Mouse (Mus musculus): ENCODE results near the gene Zfp334.
A peak's percentile ranks its signal among the peaks of the same experiment; 100 is the strongest.

Gene Zfp334

GRCm38 (mm10) chr2:165387844-165388495 is at the start of gene Zfp334:
Gene Zfp334, minus strand, starts transcription at chr2:165388259.
- DNase-seq (ENCODE audit: low spot score), result peak; percentile 99

GRCm38 (mm10) chr2:165428694-165429093 is 40.6 kb upstream of the Zfp334 start:
- peak; percentile 39 for DNase-seq (ENCODE audit: low spot score)

- no peak for DNase-seq (ENCODE audit: low spot score)
Observed at GRCm38 (mm10) chr2:165420195-165420594, 32.1 kb upstream of the Zfp334 start.

GRCm38 (mm10) chr2:165419670-165420111 is 31.6 kb upstream of the Zfp334 start:
- DNase-seq (ENCODE audit: low spot score), result no peak

GRCm38 (mm10) chr2:165418577-165418976 is 30.5 kb upstream of the Zfp334 start:
- DNase-seq (ENCODE audit: low spot score), result no peak

GRCm38 (mm10) chr2:165417291-165417690 is 29.2 kb upstream of the Zfp334 start:
- DNase-seq (ENCODE audit: low spot score), result no peak

- peak; percentile 62 for DNase-seq (ENCODE audit: low spot score)
Observed at GRCm38 (mm10) chr2:165415795-165416194, 27.7 kb upstream of the Zfp334 start.

- no peak for DNase-seq (ENCODE audit: low spot score)
Observed at GRCm38 (mm10) chr2:165415141-165415721, 27.2 kb upstream of the Zfp334 start.

- no peak for DNase-seq (ENCODE audit: low spot score)
Observed at GRCm38 (mm10) chr2:165414321-165414720, 26.3 kb upstream of the Zfp334 start.

- no peak for DNase-seq (ENCODE audit: low spot score)
Observed at GRCm38 (mm10) chr2:165413884-165414283, 25.8 kb upstream of the Zfp334 start.

GRCm38 (mm10) chr2:165407700-165408301 is 19.7 kb upstream of the Zfp334 start:
- peak; percentile 65 for DNase-seq (ENCODE audit: low spot score)

- DNase-seq (ENCODE audit: low spot score), result no peak
Observed at GRCm38 (mm10) chr2:165405351-165405750, 17.3 kb upstream of the Zfp334 start.

GRCm38 (mm10) chr2:165404951-165405350 is 16.9 kb upstream of the Zfp334 start:
- no peak for DNase-seq (ENCODE audit: low spot score)

GRCm38 (mm10) chr2:165398164-165398785 is 10.2 kb upstream of the Zfp334 start:
- DNase-seq (ENCODE audit: low spot score), result no peak

- no peak for DNase-seq (ENCODE audit: low spot score)
Observed at GRCm38 (mm10) chr2:165397502-165398163, 9.6 kb upstream of the Zfp334 start.

- DNase-seq (ENCODE audit: low spot score), result peak; percentile 38
Observed at GRCm38 (mm10) chr2:165396831-165397501, 8.9 kb upstream of the Zfp334 start.

GRCm38 (mm10) chr2:165392156-165392555 is 4.1 kb upstream of the Zfp334 start:
- no peak for DNase-seq (ENCODE audit: low spot score)

GRCm38 (mm10) chr2:165391561-165391960 is 3.5 kb upstream of the Zfp334 start:
- DNase-seq (ENCODE audit: low spot score), result peak; percentile 83

GRCm38 (mm10) chr2:165389299-165389952 is 1.4 kb upstream of the Zfp334 start:
- DNase-seq (ENCODE audit: low spot score), result no peak

GRCm38 (mm10) chr2:165387370-165387769 is 689 bp downstream of the Zfp334 start:
- peak; percentile 50 for DNase-seq (ENCODE audit: low spot score)

- no peak for DNase-seq (ENCODE audit: low spot score)
Observed at GRCm38 (mm10) chr2:165380050-165380449, 8.0 kb downstream of the Zfp334 start.

Measured in embryo, embryonic 10 days (tissue).